ENCODE assay signal across 21 mouse cellular contexts in the genomic region with DNA sequence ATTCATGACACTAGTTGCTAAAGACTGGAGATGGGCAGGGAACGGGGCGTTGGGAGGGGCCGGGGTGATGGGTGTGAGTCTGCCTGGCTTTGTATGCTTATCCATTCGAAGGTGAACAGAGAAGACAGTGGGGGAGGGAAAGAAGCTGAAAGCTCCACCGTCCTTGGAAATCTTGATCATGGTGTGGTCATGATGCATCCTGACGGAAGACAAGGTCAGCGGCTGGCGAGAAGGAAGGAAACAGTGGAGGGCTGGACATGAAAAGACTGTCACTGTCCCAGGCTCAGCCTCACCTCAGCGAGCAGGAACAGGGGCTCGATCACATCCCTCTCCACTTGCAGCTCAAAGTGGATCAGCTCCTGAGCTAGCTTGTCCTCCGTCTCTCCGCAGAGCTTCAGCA.
"Had no signal": no experiment of that assay in that cellular context is flagged by ENCODE, and none has a peak within 500 bp of the region (broad histone marks: within the 10 kb centered on the region; RNA-seq: fewer than 3 reads in every experiment).

No protein-coding gene starts in this region.

- H3K4me1 ChIP-seq: kidney, embryonic 15.5 days; liver, embryonic 15.5 days; lung, embryonic 15.5 days; neural tube, embryonic 12.5 days; neural tube, embryonic 15.5 days; stomach, embryonic 15.5 days had no signal

- H3K36me3 ChIP-seq: kidney, embryonic 15.5 days; limb, embryonic 13.5 days; liver, embryonic 12.5 days; liver, embryonic 15.5 days; lung, embryonic 15.5 days; neural tube, embryonic 12.5 days; neural tube, embryonic 15.5 days; stomach, embryonic 15.5 days had no signal

- H3K4me3 ChIP-seq: kidney, embryonic 15.5 days; limb, embryonic 13.5 days; liver, embryonic 12.5 days; liver, embryonic 15.5 days; lung, embryonic 15.5 days; megakaryocyte, embryonic 14.5 days; neural tube, embryonic 12.5 days; neural tube, embryonic 15.5 days; stomach, embryonic 15.5 days had no signal

- DNase-seq: kidney, postnatal 10 days; kidney, postnatal 36 days; left cerebral cortex, postnatal 4 days; liver; lung, adult 18-20 months; lung, postnatal 10 days; lung, postnatal 36 days; midbrain, embryonic 14.5 days; retina, postnatal 1 day; right cerebral cortex, postnatal 25 days; spleen, adult 18-20 months; thymus, postnatal 25 days had no signal

- H3K9me3 ChIP-seq: kidney, embryonic 15.5 days; limb, embryonic 13.5 days; liver, embryonic 12.5 days; liver, embryonic 15.5 days; lung, embryonic 15.5 days; megakaryocyte, embryonic 14.5 days; neural tube, embryonic 12.5 days; neural tube, embryonic 15.5 days; stomach, embryonic 15.5 days had no signal

- H3K27me3 ChIP-seq: kidney, embryonic 15.5 days; limb, embryonic 13.5 days; liver, embryonic 12.5 days; liver, embryonic 15.5 days; lung, embryonic 15.5 days; neural tube, embryonic 12.5 days; neural tube, embryonic 15.5 days; stomach, embryonic 15.5 days had no signal

- H3K27ac ChIP-seq: kidney, embryonic 15.5 days; limb, embryonic 13.5 days; liver, embryonic 12.5 days; liver, embryonic 15.5 days; lung, embryonic 15.5 days; neural tube, embryonic 12.5 days; neural tube, embryonic 15.5 days; stomach, embryonic 15.5 days had no signal
